In the genomic region with DNA sequence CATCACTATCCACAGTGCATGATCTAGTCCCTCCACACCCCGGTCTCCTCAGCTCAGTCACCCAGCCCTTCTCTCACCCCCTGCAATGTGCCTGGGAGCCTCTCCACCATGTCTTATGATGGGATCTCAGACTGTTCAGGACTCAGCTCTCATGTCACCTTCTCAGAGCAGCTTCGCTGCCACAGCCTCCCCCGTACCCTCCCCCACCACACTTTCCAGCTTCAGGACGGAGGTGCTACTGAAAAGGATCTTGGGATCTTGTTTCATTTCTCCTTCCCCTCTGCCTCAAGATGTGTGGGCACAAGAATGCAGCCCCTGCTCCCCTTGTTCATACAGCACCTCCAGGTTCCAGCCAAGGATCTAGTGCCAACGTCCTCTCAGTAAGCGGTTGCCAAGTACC, we compare ENCODE assay signal across 16 mouse cellular contexts.
"Had no signal": no experiment of that assay in that cellular context is flagged by ENCODE, and none has a peak within 500 bp of the region (broad histone marks: within the 10 kb centered on the region; RNA-seq: fewer than 3 reads in every experiment).

No protein-coding gene starts in this region.

- H3K27me3 ChIP-seq: intestine, embryonic 15.5 days; liver, embryonic 13.5 days had no signal

- ATAC-seq: hindbrain, embryonic 16.5 days; inflammation-experienced regulatory T-cells, adult 6 months; intestine, embryonic 15.5 days; intestine, postnatal 0 days had no signal

- H3K27ac ChIP-seq: gastrocnemius, adult 2 months; heart, embryonic 10.5 days; hindbrain, embryonic 10.5 days; hindbrain, embryonic 12.5 days; hindbrain, embryonic 14.5 days; intestine, embryonic 15.5 days; limb, embryonic 10.5 days; limb, embryonic 12.5 days; liver, embryonic 13.5 days had no signal

- H3K9ac ChIP-seq: heart, embryonic 12.5 days; hindbrain, embryonic 12.5 days; hindbrain, embryonic 14.5 days; intestine, embryonic 15.5 days; limb, embryonic 12.5 days; liver, embryonic 13.5 days had no signal

- H3K4me1 ChIP-seq: heart, embryonic 12.5 days; intestine, embryonic 15.5 days; limb, embryonic 12.5 days; liver, embryonic 13.5 days had no signal

- H3K9me3 ChIP-seq: heart, embryonic 10.5 days; hindbrain, embryonic 10.5 days; hindbrain, embryonic 12.5 days; intestine, embryonic 15.5 days; limb, embryonic 10.5 days; limb, embryonic 12.5 days; liver, embryonic 13.5 days had no signal

- DNase-seq: gastrocnemius, adult 2 months; gastrocnemius, postnatal 25 days; kidney, adult 8-10 months; liver, embryonic 13.5 days had no signal

- H3K36me3 ChIP-seq: heart, embryonic 10.5 days; heart, embryonic 12.5 days; hindbrain, embryonic 10.5 days; hindbrain, embryonic 12.5 days; intestine, embryonic 15.5 days; limb, embryonic 10.5 days; limb, embryonic 12.5 days; liver, embryonic 13.5 days had no signal

- H3K4me3 ChIP-seq: gastrocnemius, adult 2 months; heart, embryonic 10.5 days; heart, embryonic 12.5 days; hindbrain, embryonic 10.5 days; hindbrain, embryonic 12.5 days; intestine, embryonic 15.5 days; limb, embryonic 10.5 days; limb, embryonic 12.5 days; liver, embryonic 13.5 days had no signal

- H3K4me2 ChIP-seq: heart, embryonic 12.5 days; hindbrain, embryonic 12.5 days; hindbrain, embryonic 14.5 days; intestine, embryonic 15.5 days; limb, embryonic 12.5 days; liver, embryonic 11.5 days; liver, embryonic 13.5 days had no signal
